Mouse (Mus musculus) lung, adult 2 months (tissue): ENCODE results near the gene Myt1l.

Experiments
- CTCF ChIP-seq: fragments of 200-500 bp; IDR thresholded peaks from 2 replicates; pipeline ENCODE4 v1.5.1; 2011; ENCODE audit warnings: mild to moderate bottlenecking, low read length, control low read depth; ENCODE audit not compliant: insufficient read depth
- POLR2A ChIP-seq: fragments of 200-500 bp; IDR thresholded peaks from 2 replicates; pipeline ENCODE4 v1.6.1; 2011; ENCODE audit warnings: low read depth, mild to moderate bottlenecking, control low read depth, low read length, borderline replicate concordance; ENCODE audit errors: extremely low read depth

- no peak for TF ChIP-seq POLR2A
- no peak for TF ChIP-seq CTCF
These were observed 27.5 kb downstream of the Myt1l start for GRCm38 (mm10) chr12:29555718-29556117.
